Mouse (Mus musculus) heart, embryonic 10.5 days (tissue): Measurements from ENCODE around the gene Bcl2l1. TPM values are rescaled to one million over a fixed set of nuclear protein-coding genes. Genes with fewer than 3 reads are reported as not detected.

Source experiments
- DNase-seq: peaks from one replicate; pipeline ENCODE4 v3.0.0-alpha.2; 2017; ENCODE audit warnings: low spot score
- H3K27ac ChIP-seq: fragments of 300-500 bp; sonication (generic); 2 replicates; pipeline ENCODE4 v1.5.1; 2016; ENCODE audit warnings: mild to moderate bottlenecking
- H3K27me3 ChIP-seq: fragments of 300-500 bp; sonication (generic); 2 replicates; pipeline ENCODE4 v1.6.1; 2016; ENCODE audit warnings: mild to moderate bottlenecking; ENCODE audit not compliant: poor library complexity, insufficient read depth, severe bottlenecking
- H3K36me3 ChIP-seq: fragments of 300-500 bp; sonication (generic); 2 replicates; pipeline ENCODE4 v1.6.1; 2016; ENCODE audit warnings: mild to moderate bottlenecking, moderate library complexity
- H3K4me1 ChIP-seq: fragments of 300-500 bp; sonication (generic); 2 replicates; pipeline ENCODE4 v1.6.1; 2016; ENCODE audit warnings: mild to moderate bottlenecking
- H3K4me3 ChIP-seq: fragments of 300-500 bp; sonication (generic); 2 replicates; pipeline ENCODE4 v1.5.1; 2016; ENCODE audit warnings: mild to moderate bottlenecking, moderate library complexity
- H3K9me3 ChIP-seq: fragments of 300-500 bp; sonication (generic); 2 replicates; pipeline ENCODE4 v1.6.1; 2016; ENCODE audit warnings: mild to moderate bottlenecking, moderate library complexity
- WGBS: fragments of 180-500 bp; shearing (Covaris S2); methylation state at CpG from one replicate; pipeline ENCODE4 v1.1.7; 2016; 5-methylcytosine and 5-hydroxymethylcytosine counted together
- polyA plus RNA-seq: library from polyadenylated mRNA; unstranded; fragments of >200 nt; fragmentation: Nextera tagmentation; extraction: Ambion mirVana; gene quantifications from 2 replicates; pipeline ENCODE4 v1.2.1, GENCODE M21; 2016

Bcl2l1 gene
- polyA plus RNA-seq, 1 experiment from 2014 or later: 76.2 TPM

GRCm38 (mm10) chr2:152772231-152772630 lies 59.3 kb downstream of the Bcl2l1 start:
- no peak overlapping the region for H3K27ac ChIP-seq
- no peaks in the 10 kb centered on the region for H3K36me3 ChIP-seq
- WGBS: 31% methylated on average over 1 of the region's 1 CpGs
- H3K4me1 ChIP-seq: 0 out of 2 replicates have a peak, but pooled peaks cover 10% of the 10 kb centered on the region
- H3K4me3 ChIP-seq: no peak overlapping the region
- no peaks in the 10 kb centered on the region for H3K9me3 ChIP-seq
- no peaks in the 10 kb centered on the region for H3K27me3 ChIP-seq
- DNase-seq: no peak

DNA sequence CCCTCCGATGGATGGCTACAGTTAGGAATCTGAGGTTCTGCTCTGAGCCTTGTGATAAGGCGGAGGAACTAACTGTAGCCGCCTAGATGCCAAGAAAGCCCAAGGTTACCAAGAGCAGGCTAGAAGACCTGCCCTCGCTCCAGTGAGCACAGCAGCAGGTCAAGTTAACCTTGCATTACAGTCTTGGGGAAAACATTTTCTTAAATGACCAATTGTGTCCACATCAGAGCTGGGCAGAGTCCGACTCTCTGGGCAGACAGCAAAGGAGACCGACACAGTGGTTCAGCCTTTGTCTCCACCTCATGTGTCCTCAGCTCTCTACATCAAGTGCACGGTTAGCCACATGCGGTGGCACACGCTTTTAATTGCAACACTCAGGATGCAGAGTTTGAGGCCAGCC lies 60.0 kb downstream of the Bcl2l1 start:
- H3K4me3 ChIP-seq: no peak overlapping the region
- H3K36me3 ChIP-seq: no peaks in the 10 kb centered on the region
- WGBS: 86% methylated on average over 9 of the region's 9 CpGs
- no peaks in the 10 kb centered on the region for H3K9me3 ChIP-seq
- DNase-seq: no peak
- H3K27me3 ChIP-seq: no peaks in the 10 kb centered on the region
- H3K27ac ChIP-seq: no peak overlapping the region
- H3K4me1 ChIP-seq: peaks cover 15% of the 10 kb centered on the region

DNA sequence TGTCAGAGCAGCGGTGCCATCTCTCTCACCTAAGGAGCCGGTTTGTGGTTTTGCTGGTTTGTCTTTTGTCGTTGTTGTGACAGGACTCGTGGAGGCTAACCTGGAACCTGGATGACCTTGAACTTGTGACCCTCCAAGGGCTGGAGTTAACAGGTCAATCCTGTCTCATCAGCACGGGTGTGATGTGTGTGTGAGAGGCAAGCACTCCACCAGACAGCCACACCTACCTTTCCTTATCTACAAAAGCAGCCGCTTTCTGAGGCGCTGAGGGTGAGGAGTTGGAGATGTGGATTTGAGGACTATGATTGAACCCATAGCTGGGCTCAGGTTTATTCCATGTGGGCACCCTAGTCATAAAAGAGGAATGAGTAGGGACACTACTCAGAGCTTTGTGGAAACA lies 61.9 kb downstream of the Bcl2l1 start:
- H3K27me3 ChIP-seq: no peaks in the 10 kb centered on the region
- peaks cover 32% of the 10 kb centered on the region for H3K4me1 ChIP-seq
- H3K4me3 ChIP-seq: no peak overlapping the region
- no peak for DNase-seq
- no peaks in the 10 kb centered on the region for H3K36me3 ChIP-seq
- H3K27ac ChIP-seq: no peak overlapping the region
- no peaks in the 10 kb centered on the region for H3K9me3 ChIP-seq
- WGBS: 64% methylated on average over 7 of the region's 7 CpGs

- H3K27me3 ChIP-seq: no peaks in the 10 kb centered on the region
- peaks cover 44% of the 10 kb centered on the region for H3K4me1 ChIP-seq
- H3K27ac ChIP-seq: 0 out of 2 replicates have a peak overlapping the region, but pooled peaks have one; percentile 64
- H3K4me3 ChIP-seq: no peak overlapping the region
- no peak for DNase-seq
- H3K36me3 ChIP-seq: no peaks in the 10 kb centered on the region
- no peaks in the 10 kb centered on the region for H3K9me3 ChIP-seq
- 55% methylated on average over 12 of the region's 12 CpGs for WGBS
Observed at GRCm38 (mm10) chr2:152767618-152768271, 63.8 kb downstream of the Bcl2l1 start.

GRCm38 (mm10) chr2:152766387-152767123 lies 65.0 kb downstream of the Bcl2l1 start:
- no peaks in the 10 kb centered on the region for H3K27me3 ChIP-seq
- peak; percentile 95 for DNase-seq
- 14% methylated on average over 25 of the region's 25 CpGs for WGBS
- H3K27ac ChIP-seq: peak overlapping the region; percentile 64
- H3K4me1 ChIP-seq: peaks cover 41% of the 10 kb centered on the region
- H3K36me3 ChIP-seq: no peaks in the 10 kb centered on the region
- H3K4me3 ChIP-seq: peak overlapping the region; percentile 13
- H3K9me3 ChIP-seq: no peaks in the 10 kb centered on the region

GRCm38 (mm10) chr2:152765045-152765674 lies 66.4 kb downstream of the Bcl2l1 start:
- WGBS: 13% methylated on average over 5 of the region's 7 CpGs
- Histone ChIP-seq H3K27ac (peak overlapping the region; percentile 84), H3K4me1 (peaks cover 41% of the 10 kb centered on the region), H3K27me3 (no peaks in the 10 kb centered on the region), H3K4me3 (peak overlapping the region; percentile 44), H3K9me3 (no peaks in the 10 kb centered on the region), H3K36me3 (no peaks in the 10 kb centered on the region)
- DNase-seq: no peak

DNA sequence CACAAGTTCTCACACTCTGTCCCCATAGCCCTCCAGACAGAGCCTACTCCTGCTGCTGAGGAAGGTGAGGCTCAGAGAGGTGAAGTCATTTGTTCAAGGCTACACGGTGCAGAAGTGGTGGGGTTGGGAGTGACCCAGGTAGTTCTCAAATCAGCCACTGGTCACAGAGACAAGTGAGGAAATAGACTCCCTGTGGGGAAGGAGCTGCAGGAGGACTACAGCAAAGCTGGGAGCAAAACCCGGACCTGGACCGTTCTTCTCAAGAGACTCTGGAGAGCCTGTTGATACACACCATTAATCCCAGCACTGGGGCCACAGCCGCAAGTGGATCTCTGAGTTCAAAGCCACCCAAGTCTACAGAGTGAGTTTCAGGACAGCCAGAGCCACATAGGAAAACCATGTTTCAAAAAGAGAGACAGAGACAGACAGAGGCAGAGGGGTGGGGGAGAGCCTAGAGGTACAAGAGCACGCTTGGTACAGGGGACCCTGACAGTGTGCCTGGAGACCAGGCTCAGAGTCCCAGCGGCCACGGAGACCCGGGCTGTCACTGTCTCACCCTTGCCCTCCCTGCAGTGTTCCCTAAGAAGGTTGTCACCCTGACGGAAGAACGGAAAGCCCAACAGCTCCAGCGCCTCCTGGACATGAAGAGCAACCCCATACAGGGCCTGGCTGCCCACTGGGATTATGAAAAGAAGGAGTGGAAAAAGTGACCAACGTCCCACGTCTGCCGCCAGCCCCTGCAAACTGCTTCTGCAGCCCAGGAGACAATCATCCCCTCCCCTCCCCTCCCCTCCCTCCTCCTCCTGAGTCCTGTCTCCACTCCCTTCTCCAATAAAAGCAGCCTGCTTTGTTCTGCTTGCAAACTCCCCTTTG lies 67.1 kb downstream of the Bcl2l1 start:
- Histone ChIP-seq H3K4me3 (peak overlapping the region; percentile 44), H3K27ac (peak overlapping the region; percentile 84)

GRCm38 (mm10) chr2:152763310-152763709 lies 68.2 kb downstream of the Bcl2l1 start:
- 54% methylated on average over 6 of the region's 6 CpGs for WGBS
- Histone ChIP-seq H3K4me1 (peaks cover 41% of the 10 kb centered on the region), H3K4me3 (no peak overlapping the region), H3K27me3 (no peaks in the 10 kb centered on the region), H3K27ac (peak overlapping the region; percentile 84), H3K9me3 (no peaks in the 10 kb centered on the region), H3K36me3 (no peaks in the 10 kb centered on the region)
- DNase-seq: no peak

More for the DNA sequence above, 67.1 kb downstream of the Bcl2l1 start:
- Histone ChIP-seq H3K4me1 (peaks cover 37% of the 10 kb centered on the region), H3K27me3 (no peaks in the 10 kb centered on the region), H3K9me3 (no peaks in the 10 kb centered on the region), H3K36me3 (no peaks in the 10 kb centered on the region)
- WGBS: 3% methylated on average over 14 of the region's 14 CpGs
- DNase-seq: no peak

GRCm38 (mm10) chr2:152758351-152758750 lies 73.2 kb downstream of the Bcl2l1 start:
- WGBS: 32% methylated on average over 4 of the region's 4 CpGs
- Histone ChIP-seq H3K27me3 (peaks cover 30% of the 10 kb centered on the region), H3K9me3 (no peaks in the 10 kb centered on the region), H3K4me3 (no peak overlapping the region), H3K4me1 (peaks cover 29% of the 10 kb centered on the region), H3K36me3 (no peaks in the 10 kb centered on the region), H3K27ac (no peak overlapping the region)
- DNase-seq: no peak

- 68% methylated on average over 2 of the region's 2 CpGs for WGBS
- H3K27me3 ChIP-seq: peaks cover 34% of the 10 kb centered on the region
- no peak overlapping the region for H3K27ac ChIP-seq
Observed at GRCm38 (mm10) chr2:152757478-152757877, 74.0 kb downstream of the Bcl2l1 start.

GRCm38 (mm10) chr2:152756474-152757393 lies 74.8 kb downstream of the Bcl2l1 start:
- peaks cover 34% of the 10 kb centered on the region for H3K27me3 ChIP-seq
- no peak overlapping the region for H3K27ac ChIP-seq
- H3K9me3 ChIP-seq: no peaks in the 10 kb centered on the region
- no peak for DNase-seq
- no peaks in the 10 kb centered on the region for H3K36me3 ChIP-seq
- no peak overlapping the region for H3K4me3 ChIP-seq
- WGBS: 71% methylated on average over 17 of the region's 17 CpGs
- H3K4me1 ChIP-seq: peaks cover 29% of the 10 kb centered on the region

More at GRCm38 (mm10) chr2:152757478-152757877, 74.0 kb downstream of the Bcl2l1 start:
- Histone ChIP-seq H3K4me3 (no peak overlapping the region), H3K4me1 (peaks cover 29% of the 10 kb centered on the region), H3K36me3 (no peaks in the 10 kb centered on the region), H3K9me3 (no peaks in the 10 kb centered on the region)
- DNase-seq: no peak
